Mouse (Mus musculus) frontal cortex, adult (tissue): ENCODE measurements around the gene Tmem107.

Source experiments
- ATAC-seq: cut with Nextera tagmentation; 2 replicates; pipeline ENCODE4 v1.9.2; 2017; ENCODE audit warnings: mild to moderate bottlenecking, moderate library complexity, mixed read lengths; ENCODE audit not compliant: low TSS enrichment

Tmem107 gene

DNA sequence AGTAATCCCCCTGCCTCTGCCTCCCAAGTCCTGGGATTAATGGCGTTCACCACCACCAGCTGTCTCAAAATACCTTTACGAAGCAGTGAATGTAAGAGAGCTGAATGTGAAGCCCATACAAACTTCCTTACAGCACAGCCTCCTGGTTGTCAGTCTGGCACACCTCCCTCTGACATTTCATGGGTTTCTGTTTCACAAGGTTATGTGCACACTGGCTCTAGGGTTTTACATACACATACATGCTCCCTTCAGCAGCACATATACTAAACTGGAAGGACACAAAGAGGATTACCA is 4.1 kb downstream of the Tmem107 start:
- ATAC-seq = no peak

GRCm38 (mm10) chr11:69075764-69076479 is 5.3 kb downstream of the Tmem107 start:
- no peak for ATAC-seq

DNA sequence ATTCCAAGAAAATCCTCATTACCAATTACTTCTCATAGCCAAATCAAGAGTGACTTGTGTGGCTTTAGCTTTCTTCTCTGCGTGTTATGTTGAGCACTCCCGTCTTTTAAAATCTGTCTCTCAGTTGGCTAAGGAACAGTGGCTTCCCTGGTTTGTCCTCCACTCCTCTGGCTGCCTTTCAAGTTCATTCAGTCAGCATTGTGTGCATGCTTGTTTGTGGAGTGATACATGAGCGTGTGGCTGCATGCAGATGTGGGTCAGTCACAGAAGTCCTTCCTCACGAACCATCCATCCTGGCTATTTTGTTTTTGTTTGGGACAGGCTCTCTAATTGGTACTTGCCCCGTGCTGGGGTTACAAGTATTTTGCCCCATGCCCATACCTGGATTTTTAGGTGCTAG is 6.0 kb downstream of the Tmem107 start:
- no peak for ATAC-seq

DNA sequence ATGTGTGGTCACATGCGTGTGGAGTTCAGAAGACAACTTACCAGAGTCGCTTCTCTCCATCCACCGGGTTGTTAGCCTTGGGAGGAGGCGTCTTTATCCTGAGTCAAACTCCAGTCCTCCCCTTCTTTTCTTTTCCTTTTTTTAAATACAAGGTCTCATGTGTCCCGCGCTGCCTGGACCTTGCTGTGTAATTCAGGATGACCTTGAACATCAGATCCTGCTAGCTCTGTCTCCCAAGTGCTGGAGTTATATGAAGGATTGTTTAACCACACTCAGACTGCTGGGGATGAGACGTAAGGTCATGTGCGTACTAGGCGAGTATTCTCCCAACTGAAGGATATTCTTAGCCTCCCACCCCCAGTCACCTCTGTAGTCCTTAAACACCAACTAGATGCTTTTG is 6.7 kb downstream of the Tmem107 start:
- ATAC-seq = no peak

DNA sequence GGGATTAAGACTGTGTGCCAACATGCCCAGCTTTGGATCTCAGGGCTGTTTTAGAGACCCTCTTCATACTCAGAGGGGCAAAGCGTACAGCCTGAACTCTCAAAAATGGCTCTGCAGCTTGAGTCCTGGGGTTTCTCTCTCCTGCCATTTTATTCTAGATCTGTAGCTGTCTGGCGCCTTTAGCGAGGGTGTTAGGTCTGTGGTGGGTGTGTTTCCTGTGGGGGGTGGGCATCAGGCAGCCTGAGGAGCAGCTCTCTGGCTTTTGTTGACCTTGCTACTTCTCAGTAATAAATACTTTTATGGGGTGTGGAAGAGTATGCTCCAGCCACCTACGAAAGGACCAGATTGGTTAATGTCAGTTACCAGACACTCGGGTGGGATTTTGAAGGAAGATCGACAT is 7.4 kb downstream of the Tmem107 start:
- ATAC-seq = no peak

- ATAC-seq = no peak
Measured at GRCm38 (mm10) chr11:69078805-69079438, 8.3 kb downstream of the Tmem107 start.

DNA sequence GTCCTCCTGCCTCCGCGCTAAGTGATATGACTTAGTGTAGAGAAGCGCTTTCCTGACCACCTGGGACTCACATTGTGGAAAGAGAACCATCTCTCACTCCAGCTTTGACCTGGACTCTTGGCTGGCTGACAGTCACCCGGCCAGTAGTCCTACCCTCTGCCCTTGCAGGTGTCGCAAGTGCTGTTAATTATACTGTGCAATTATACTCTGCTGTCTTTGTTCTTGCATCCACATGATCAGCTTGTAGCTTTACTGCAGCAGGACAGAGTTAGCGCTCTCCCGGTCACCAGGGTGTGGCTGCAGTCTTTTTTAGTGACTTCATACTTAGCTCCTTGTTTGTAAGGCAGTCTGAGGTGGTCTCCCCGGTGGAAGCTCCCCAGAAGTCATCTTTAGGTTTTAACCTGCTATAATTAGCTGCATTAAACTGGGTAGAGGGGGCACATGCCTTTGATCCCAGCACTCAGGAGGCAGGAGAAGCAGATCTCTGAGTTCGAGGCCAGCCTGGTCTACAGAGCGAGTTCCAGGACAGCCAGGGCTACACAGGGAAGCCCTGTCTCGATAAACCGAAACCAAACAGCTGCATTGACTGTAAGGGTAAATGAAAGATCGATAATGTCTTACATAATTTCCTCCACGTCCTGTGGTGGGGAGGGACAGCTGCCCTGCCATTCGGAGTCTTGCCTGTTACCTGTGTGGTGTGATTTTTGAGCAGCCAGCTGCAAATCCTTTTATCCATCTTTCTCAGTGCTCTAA is 9.7 kb downstream of the Tmem107 start:
- no peak for ATAC-seq

DNA sequence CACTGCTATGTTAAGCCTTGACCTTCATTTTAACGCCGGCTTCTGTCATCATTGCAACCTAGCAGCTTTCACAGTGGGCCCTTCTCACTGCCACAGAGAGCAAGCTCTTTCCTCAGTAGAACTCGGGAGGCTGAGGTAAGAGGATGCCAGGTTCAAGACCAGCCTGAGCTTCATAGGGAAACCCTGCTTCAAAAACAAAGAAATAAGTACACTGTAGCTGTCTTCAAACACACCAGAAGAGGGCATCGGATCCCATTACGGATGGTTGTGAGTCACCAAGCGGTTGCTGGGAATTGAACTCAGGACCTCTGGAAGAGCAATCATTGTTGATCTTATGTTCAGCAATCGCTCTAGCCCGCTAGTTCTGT is 10.2 kb downstream of the Tmem107 start:
- ATAC-seq = no peak

DNA sequence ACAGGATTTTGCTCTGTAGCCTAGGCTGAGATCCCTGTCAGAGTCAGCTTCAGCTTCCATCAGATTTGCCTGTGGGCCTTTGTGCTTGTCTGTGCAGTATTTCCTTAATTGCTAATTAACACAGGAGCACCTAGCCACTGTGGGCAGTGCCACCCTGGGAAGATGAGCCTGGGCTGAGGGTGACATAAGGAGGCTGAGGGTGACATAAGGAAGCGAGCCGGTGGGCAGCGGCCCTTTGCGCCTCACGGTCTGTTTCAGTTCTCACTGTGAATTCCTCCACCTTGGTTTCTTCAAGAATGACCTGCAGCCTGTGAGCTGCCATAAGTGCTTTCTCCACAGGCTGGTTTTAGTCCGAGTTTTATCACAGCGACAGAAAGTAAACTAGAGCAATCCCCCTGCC is 11.0 kb downstream of the Tmem107 start:
- no peak for ATAC-seq

- ATAC-seq = no peak
Measured at GRCm38 (mm10) chr11:69085608-69086007, 15.0 kb downstream of the Tmem107 start.

DNA sequence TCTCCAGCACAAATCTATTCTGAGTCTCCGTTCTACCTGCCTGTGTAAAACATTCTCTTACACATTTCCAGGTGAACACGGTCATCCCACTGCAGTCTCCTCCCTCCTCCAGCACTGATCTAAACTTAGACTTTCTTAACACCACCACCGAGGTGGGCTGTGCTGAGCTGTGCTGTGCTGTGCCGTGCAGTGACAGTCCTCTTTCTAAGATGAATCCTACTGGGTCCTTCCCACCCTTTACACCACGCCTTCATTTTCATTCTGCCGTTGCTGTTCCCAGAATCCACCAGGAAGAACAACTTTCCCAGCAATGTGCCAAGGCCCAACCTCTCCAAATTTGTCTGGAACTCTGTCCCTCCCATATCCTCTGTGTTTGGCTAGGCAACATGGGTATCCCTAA is 15.8 kb downstream of the Tmem107 start:
- peak; percentile 64 for ATAC-seq

- peak; percentile 32; the same call in 1 of the 2 replicates for ATAC-seq
Measured at GRCm38 (mm10) chr11:69087082-69087481, 16.5 kb downstream of the Tmem107 start.

DNA sequence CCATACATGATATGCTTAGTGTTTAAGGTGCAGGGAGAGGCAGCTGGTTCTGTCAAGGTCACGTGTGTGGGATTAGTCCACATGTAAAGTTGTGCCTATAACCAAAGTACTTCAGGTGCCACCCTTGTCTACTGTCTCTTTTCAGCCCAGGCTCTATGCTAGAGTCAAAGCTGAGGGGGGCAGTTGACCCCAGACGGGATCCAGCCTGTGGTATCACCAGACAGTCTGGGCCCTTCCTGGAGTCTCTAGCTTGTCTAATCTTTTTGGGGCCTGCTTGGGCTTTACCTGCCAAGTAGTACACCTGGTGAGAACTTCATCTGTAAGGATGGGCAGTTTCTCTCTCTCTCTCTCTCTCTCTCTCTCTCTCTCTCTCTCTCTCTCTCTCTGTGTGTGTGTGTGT is 17.0 kb downstream of the Tmem107 start:
- ATAC-seq = no peak

- peak; percentile 47 for ATAC-seq
Measured at GRCm38 (mm10) chr11:69088103-69088855, 17.7 kb downstream of the Tmem107 start, which contains the start of gene Vamp2. Gene Vamp2, plus strand, starts transcription at chr11:69088490.

DNA sequence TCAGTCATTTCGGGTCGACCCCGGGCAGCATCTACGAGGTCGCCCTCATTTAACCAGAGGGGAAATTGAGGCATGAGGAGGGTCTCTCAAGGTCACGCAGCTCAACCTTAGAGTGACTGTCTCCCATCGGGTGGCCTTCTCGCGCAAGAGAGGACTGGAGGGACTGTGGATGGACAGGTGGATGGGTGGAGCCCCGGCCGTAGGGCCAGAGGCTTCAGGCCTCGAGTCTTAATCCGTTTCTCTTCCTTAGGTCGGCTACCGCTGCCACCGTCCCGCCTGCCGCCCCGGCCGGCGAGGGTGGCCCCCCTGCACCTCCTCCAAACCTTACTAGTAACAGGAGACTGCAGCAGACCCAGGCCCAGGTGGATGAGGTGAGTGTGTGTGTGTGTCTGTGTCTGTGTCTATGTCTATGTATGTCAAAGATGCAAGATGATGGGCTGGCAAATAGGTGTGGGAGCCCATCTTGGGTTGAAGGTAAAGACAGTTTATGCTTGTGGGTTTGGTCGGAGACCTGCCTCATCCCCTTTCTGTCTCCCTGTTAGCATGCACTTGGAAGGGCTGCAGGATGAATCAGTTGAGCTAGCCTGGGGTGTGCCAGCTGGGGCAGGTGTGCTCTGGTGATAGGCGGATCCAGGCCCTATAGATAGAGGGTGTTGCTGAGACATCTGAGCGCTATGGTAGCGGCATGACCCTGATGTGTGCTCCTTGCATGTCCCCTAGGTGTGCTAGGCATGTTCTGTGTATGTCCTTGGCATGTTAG is 18.4 kb downstream of the Tmem107 start:
- no peak for ATAC-seq

GRCm38 (mm10) chr11:69089616-69090290 is 19.1 kb downstream of the Tmem107 start:
- no peak for ATAC-seq

DNA sequence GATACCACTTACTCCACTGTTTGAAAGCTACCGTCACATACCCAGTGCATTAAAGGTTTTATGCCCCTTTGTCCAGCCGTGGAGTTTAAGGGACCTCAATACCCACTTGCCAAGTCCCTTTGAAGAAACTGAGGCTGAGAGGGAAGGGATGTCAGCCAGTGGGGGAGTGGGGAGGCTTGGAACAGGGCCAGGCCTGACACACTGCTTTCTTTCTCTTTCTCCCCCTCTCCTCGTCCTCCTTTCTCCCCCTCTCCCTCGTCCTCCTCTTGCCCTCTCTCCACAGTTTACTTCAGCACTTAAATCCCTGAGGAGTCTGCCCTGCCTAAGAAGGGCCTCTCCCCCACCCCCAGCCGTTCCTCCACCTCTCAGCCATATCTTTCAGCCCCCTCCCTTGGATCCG is 19.8 kb downstream of the Tmem107 start:
- no peak for ATAC-seq

DNA sequence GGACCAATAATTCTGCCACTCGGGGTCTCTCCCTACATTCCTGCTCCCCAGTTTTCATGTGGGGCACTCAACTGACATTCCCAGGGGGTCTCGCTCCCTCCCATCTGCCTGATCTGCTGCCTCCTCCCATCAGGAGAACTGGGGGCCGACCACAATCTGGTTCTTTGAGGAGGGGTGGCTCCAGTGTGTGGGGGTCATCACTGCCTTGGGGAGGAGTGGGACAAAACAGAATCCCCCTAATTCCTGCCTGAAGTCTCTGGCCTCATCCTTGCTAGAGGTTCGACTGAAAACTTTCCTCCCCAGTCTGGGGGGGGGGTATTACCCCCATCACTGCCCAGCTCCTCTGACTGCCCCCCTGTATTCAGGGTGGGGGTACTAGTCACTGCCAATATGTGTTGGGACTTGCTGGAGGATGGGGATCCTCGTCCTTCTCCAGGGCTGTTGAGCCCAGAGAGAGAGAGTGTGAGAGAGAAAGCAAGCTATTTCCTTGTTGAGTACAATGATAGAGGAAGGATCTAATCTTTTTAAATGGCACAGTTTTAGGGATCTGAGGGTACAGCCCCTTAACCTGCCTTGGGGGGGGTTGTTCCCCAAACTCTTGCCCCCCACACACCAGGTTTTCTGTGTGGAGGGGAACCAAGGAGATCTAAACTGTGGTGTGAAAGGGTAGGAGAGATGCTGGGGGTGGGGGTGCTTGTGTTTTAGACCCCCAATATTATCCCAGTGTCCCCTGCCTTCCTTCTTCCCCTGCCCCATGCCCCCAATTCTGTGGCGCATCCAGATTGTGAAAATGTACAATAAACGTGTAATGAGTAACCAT is 21.2 kb downstream of the Tmem107 start:
- ATAC-seq = no peak

DNA sequence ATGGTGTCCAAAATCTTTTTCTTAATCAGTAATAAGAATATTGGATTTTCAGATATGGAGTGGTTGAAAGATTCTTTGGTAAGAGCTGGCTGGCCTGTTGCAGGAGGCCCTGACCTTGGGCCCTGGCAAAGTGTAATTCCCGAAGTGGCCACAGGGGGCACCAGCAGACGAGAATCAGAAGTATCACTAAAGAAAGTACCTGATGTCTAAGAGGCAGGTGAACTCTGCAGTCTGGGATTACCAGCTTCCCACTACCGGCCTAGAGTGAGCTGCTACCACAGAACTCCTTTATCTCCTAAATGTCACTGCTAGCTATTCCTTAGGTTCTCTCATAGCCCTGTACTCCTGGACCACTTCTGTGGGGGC is 21.8 kb downstream of the Tmem107 start:
- no peak for ATAC-seq

GRCm38 (mm10) chr11:69092871-69093270 is 22.3 kb downstream of the Tmem107 start:
- no peak for ATAC-seq
